Mouse (Mus musculus) intestine, embryonic 14.5 days (tissue): ENCODE results near the gene Crb2. TPM values are rescaled to one million over a fixed set of nuclear protein-coding genes. Genes with fewer than 3 reads are reported as not detected.

Experiments
- ATAC-seq: fragments of 200-750 bp; cut with Nextera tagmentation; replicated peaks from 2 replicates; pipeline ENCODE4 v1.8.0; 2017; ENCODE audit warnings: low read depth, moderate number of reproducible peaks, moderate TSS enrichment, moderate library complexity; ENCODE audit not compliant: low FRiP score, low TSS enrichment
- DNase-seq: peaks from one replicate; pipeline ENCODE4 v3.0.0-alpha.2; 2018; ENCODE audit warnings: low spot score
- H3K27ac ChIP-seq: fragments of 300-500 bp; sonication (generic); 2 replicates; pipeline ENCODE4 v1.5.1; 2014; ENCODE audit warnings: low read depth, mild to moderate bottlenecking, control low read depth
- H3K27me3 ChIP-seq: fragments of 300-500 bp; sonication (generic); replicated peaks from 2 replicates; pipeline ENCODE4 v1.6.1; 2014; ENCODE audit warnings: low read length, control low read depth; ENCODE audit not compliant: control insufficient read depth, insufficient read depth
- H3K36me3 ChIP-seq: fragments of 300-500 bp; sonication (generic); 2 replicates; pipeline ENCODE4 v1.6.1; 2014; ENCODE audit warnings: low read length, control low read depth; ENCODE audit not compliant: control insufficient read depth, insufficient read depth
- H3K4me1 ChIP-seq: fragments of 300-500 bp; sonication (generic); replicated peaks from 2 replicates; pipeline ENCODE4 v1.6.1; 2014; ENCODE audit warnings: low read length, control low read depth, mixed read lengths; ENCODE audit not compliant: control insufficient read depth, insufficient read depth
- H3K4me2 ChIP-seq: fragments of 300-500 bp; sonication (generic); 2 replicates; pipeline ENCODE4 v1.6.1; 2014; ENCODE audit warnings: low read length
- H3K4me3 ChIP-seq: fragments of 300-500 bp; sonication (generic); 2 replicates; pipeline ENCODE4 v1.5.1; 2014; ENCODE audit warnings: low read depth, low read length, control low read depth, mixed read lengths
- H3K9ac ChIP-seq: fragments of 300-500 bp; sonication (generic); 2 replicates; pipeline ENCODE4 v1.6.1; 2014; ENCODE audit warnings: mild to moderate bottlenecking, low read length
- H3K9me3 ChIP-seq: fragments of 300-500 bp; sonication (generic); 2 replicates; pipeline ENCODE4 v1.6.1; 2016; ENCODE audit warnings: low read length, control low read depth; ENCODE audit not compliant: control insufficient read depth
- WGBS: fragments of 180-500 bp; shearing (Covaris S2); extraction: QIAGEN DNeasy Blood & Tissue Kit; methylation state at CpG from one replicate; pipeline ENCODE4 v1.1.7; 2014; 5-methylcytosine and 5-hydroxymethylcytosine counted together
- polyA plus RNA-seq: library from polyadenylated mRNA; unstranded; fragments of >200 nt; fragmentation: Nextera tagmentation; extraction: Ambion mirVana; gene quantifications from 2 replicates; pipeline ENCODE4 v1.2.1, GENCODE M21; 2014

The Crb2 gene
- polyA plus RNA-seq, 1 experiment from 2014 or later = 4.2 TPM

DNA sequence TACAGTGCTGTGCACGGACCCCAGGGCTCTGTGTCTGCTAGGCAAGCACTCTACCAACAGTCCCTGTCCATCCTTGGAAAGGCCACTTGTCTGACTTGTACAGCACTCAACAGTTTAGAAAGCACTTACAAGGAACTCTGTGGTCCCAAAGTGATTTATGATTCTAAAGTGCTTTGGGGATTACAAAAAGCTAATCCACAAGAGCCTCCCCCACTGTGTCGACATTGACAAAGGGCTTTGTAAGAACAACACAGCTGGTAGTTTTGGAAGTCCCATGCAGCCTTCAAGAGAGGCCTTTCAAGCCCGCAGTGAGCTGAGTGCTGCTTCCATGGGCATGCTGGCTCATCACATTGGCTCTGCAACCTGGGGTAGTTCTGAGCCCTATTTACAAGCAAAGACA lies 12.4 kb upstream of the Crb2 start:
- ATAC-seq = no peak
- H3K9ac ChIP-seq = no peak overlapping the region
- no peak overlapping the region for H3K4me2 ChIP-seq
- peaks cover 40% of the 10 kb centered on the region for H3K4me1 ChIP-seq
- 17% methylated on average over 3 of the region's 3 CpGs for WGBS
- H3K4me3 ChIP-seq = no peak overlapping the region
- H3K27me3 ChIP-seq = no peaks in the 10 kb centered on the region
- H3K27ac ChIP-seq = no peak overlapping the region
- H3K9me3 ChIP-seq = no peaks in the 10 kb centered on the region
- DNase-seq = no peak
- H3K36me3 ChIP-seq = no peaks in the 10 kb centered on the region

DNA sequence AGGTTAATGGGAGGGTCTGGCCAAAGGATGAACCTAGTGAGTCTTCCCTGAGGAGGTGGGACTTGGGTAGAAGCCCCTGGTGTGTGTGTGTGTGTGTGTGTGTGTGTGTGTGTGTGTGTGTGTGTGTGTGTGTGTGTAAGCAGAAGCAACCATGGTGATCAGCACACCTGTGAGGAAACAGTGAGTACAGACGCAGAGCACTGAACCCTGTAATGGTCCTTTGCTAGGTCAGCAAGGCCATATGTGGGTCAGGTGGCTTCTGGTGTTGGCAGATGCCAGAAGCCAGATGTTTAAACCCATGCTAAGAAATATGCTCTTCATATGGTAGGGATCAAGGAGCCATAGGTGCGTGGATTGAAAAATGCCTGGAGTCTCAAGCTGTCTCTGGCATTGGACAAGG lies 11.5 kb upstream of the Crb2 start:
- no peak for DNase-seq
- Histone ChIP-seq H3K4me2 (no peak overlapping the region), H3K27me3 (no peaks in the 10 kb centered on the region), H3K4me1 (peaks cover 45% of the 10 kb centered on the region), H3K9me3 (no peaks in the 10 kb centered on the region), H3K36me3 (no peaks in the 10 kb centered on the region), H3K9ac (no peak overlapping the region), H3K4me3 (no peak overlapping the region), H3K27ac (no peak overlapping the region)
- no peak for ATAC-seq
- 93% methylated on average over 2 of the region's 2 CpGs for WGBS

DNA sequence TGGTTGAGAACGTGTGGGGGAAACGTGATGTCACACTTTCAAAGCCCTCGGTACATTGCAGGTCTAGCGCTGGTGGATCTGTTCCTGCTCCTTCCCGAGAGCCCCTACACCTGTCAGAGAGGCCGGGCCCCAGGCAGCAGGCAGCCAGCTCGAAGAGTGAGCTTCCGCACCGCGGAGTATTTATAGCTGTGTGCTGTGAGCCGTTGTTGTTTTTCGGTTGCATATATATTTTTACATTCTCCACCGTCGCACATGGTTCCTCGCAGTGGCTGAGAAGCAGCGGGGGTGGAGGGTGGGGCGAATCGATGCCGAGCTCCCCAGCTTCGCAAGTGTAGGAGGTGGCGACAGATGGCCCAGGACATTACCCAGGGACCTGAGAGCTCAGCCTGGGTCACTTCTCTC lies 11.0 kb upstream of the Crb2 start:
- Histone ChIP-seq H3K27me3 (no peaks in the 10 kb centered on the region), H3K4me1 (peaks cover 40% of the 10 kb centered on the region), H3K4me3 (no peak overlapping the region), H3K27ac (no peak overlapping the region), H3K9me3 (no peaks in the 10 kb centered on the region), H3K36me3 (no peaks in the 10 kb centered on the region), H3K4me2 (no peak overlapping the region; the same call in 1 of the 2 replicates), H3K9ac (no peak overlapping the region)
- DNase-seq (no peak), ATAC-seq (no peak)
- WGBS = 20% methylated on average over 21 of the region's 21 CpGs

DNA sequence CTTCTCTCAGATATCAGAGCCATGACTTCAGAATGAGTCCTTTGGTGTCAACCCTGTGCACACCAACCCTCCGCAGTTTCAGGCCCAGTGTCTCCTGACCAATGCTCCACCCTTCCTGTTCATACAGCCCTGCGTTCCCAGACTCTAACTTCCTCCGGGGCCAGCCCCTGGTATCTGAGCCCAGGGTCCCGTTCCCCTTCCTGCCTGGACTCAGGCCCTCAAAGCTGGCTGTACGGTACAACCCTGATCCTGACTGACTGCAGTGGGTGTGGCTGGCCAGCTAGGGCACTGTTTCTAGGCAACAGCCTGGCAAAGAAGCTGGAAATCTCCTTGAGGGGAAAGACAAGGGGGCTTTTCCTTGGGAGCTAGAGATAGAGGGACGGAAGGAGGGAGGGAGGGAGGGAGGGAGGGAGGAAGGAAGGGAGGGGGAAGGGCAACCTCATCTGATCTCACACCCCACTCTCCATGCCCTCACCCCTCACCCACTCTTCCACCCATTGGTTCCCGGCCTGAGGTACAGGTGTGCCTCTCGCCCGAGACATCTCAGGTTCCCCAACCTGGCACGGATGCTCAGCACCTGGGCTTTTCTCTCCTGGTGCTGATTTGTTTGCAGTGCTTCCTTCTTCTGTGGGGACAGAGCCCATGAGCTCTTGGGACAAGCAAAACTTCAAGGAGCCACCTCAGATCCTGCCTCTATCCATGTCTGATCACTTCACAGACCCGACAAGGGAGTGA lies 9.9 kb upstream of the Crb2 start:
- peaks cover 42% of the 10 kb centered on the region for H3K4me1 ChIP-seq
- H3K4me2 ChIP-seq = no peak overlapping the region
- DNase-seq = no peak
- H3K27ac ChIP-seq = peak overlapping the region; percentile 58; the same call in 1 of the 2 replicates
- H3K36me3 ChIP-seq = no peaks in the 10 kb centered on the region
- 53% methylated on average over 10 of the region's 11 CpGs for WGBS
- H3K27me3 ChIP-seq = no peaks in the 10 kb centered on the region
- no peak overlapping the region for H3K4me3 ChIP-seq
- no peak for ATAC-seq
- no peak overlapping the region for H3K9ac ChIP-seq
- H3K9me3 ChIP-seq = no peaks in the 10 kb centered on the region

DNA sequence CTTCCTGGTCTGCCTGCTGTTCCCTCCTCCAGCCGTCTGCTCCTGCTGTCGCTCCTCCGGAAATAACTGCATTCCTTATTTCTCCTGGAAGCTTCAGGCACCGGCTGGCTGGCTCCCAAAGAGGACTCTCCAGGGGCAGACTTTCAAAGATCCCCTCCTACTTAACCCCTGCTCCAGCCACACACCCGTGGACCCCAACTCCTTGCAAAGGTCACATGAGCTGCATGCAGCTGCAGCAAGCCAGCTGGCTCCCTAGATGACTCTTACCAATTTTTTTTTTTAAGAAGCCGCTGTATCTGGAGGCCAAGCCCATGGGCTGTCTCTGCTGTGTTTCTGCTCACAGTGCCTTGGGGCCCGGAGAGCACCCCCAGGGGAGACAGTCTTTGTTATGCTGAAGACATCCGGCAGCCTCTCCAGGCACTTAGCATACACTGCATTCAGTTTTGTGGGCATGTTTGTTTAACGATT lies 8.9 kb upstream of the Crb2 start:
- no peaks in the 10 kb centered on the region for H3K9me3 ChIP-seq
- H3K4me1 ChIP-seq = peaks cover 47% of the 10 kb centered on the region
- H3K36me3 ChIP-seq = no peaks in the 10 kb centered on the region
- WGBS = 9% methylated on average over 9 of the region's 9 CpGs
- H3K4me3 ChIP-seq = no peak overlapping the region
- ATAC-seq (no peak; the same call in 1 of the 2 replicates), DNase-seq (no peak)
- no peaks in the 10 kb centered on the region for H3K27me3 ChIP-seq
- H3K4me2 ChIP-seq = peak overlapping the region; percentile 9; the same call in 1 of the 2 replicates
- H3K9ac ChIP-seq = no peak overlapping the region
- H3K27ac ChIP-seq = peak overlapping the region; percentile 58; the same call in 1 of the 2 replicates

DNA sequence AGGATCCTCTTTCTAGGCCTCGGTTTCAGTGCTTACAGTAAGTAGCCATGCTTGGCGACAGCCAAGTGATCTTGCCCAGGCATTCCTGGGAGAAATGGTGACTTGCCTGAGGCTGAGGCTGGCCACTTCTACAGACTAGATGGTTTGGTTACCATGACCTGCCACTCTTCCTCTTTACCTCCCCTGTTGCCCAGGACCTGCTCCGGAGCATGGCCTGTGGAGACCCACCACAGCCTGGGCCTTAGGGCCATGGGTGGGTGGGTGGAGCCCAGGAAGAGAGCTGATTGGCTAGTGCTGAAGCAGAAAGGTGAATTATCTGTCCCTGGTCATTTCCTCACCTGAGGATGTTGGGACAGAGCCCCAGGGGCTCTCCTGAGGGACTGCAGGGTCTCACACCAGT lies 8.3 kb upstream of the Crb2 start:
- no peak overlapping the region for H3K4me2 ChIP-seq
- ATAC-seq (no peak), DNase-seq (no peak)
- H3K9me3 ChIP-seq = no peaks in the 10 kb centered on the region
- H3K27me3 ChIP-seq = no peaks in the 10 kb centered on the region
- no peaks in the 10 kb centered on the region for H3K36me3 ChIP-seq
- H3K4me3 ChIP-seq = no peak overlapping the region
- WGBS = 52% methylated on average over 3 of the region's 3 CpGs
- H3K9ac ChIP-seq = no peak overlapping the region
- peak overlapping the region; percentile 58; the same call in 1 of the 2 replicates for H3K27ac ChIP-seq
- peaks cover 47% of the 10 kb centered on the region for H3K4me1 ChIP-seq

DNA sequence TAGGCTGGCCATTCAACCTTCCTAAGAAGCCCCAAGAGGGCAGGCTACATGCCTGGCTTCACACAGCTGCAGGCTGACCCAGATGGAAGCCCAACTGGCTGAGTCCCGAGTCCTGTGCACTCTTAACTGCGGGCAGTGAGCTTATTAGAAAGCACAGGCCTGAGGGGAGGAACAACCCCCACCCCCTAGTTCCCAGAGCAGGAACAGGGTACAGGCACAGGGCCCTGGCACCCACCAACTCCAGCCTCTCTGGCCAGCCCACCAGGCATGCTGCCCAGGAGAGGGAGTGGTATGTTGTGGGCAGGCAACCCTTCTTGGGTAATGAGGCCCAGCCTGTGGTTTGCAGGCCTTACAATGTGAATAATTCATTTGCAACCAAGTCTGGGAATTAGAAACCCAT lies 7.1 kb upstream of the Crb2 start:
- H3K4me2 ChIP-seq = no peak overlapping the region
- H3K27me3 ChIP-seq = no peaks in the 10 kb centered on the region
- no peaks in the 10 kb centered on the region for H3K36me3 ChIP-seq
- no peaks in the 10 kb centered on the region for H3K9me3 ChIP-seq
- ATAC-seq (no peak), DNase-seq (no peak)
- H3K27ac ChIP-seq = no peak overlapping the region
- H3K4me3 ChIP-seq = no peak overlapping the region
- no peak overlapping the region for H3K9ac ChIP-seq
- 58% methylated on average over 2 of the region's 2 CpGs for WGBS
- H3K4me1 ChIP-seq = peaks cover 41% of the 10 kb centered on the region

DNA sequence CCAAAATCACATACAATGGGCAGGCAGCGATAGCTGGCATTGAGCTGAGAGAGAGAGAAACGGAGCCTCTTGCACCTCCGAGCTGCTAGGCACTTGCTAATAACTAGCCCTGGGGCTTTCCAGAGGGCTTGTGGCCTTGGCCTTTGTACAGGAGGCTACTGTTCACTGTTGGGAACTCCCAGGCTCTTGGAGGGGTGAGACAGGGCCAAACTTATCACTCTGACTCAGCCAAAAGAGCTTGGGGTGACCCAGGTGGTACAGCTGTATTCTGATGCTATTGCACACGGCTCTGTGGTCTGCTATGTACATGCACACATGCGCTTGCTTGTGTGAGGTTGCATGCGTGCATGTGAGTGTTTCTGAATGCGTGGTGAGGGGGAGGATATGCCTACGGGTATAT lies 6.3 kb upstream of the Crb2 start:
- Histone ChIP-seq H3K4me2 (no peak overlapping the region), H3K9me3 (no peaks in the 10 kb centered on the region), H3K9ac (no peak overlapping the region), H3K36me3 (no peaks in the 10 kb centered on the region), H3K27me3 (no peaks in the 10 kb centered on the region), H3K4me3 (no peak overlapping the region), H3K27ac (no peak overlapping the region), H3K4me1 (peaks cover 40% of the 10 kb centered on the region)
- ATAC-seq (no peak), DNase-seq (no peak)
- 88% methylated on average over 8 of the region's 8 CpGs for whole genome bisulfite sequencing
